Mouse (Mus musculus): Measurements from ENCODE around the gene Sgk1.

Gene Sgk1

DNA sequence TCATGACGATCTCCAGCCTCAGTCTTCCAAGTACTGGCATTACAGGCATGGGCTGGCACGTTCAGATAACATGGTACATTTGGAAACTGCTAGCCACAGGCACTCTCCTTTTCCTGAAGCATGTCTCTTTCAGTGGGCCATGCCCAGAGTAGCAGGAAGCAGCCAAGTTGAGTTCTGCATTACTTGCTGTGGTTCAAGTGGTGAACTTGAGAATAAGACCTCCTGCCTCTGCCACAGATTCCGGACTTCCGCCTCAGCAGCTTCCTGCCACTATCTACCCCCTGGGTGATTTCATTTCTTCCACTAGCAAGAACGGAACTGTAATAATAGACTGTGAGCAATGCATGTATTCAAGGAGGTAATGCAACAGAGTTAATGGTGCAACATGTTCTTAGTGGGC, 94.3 kb downstream of the Sgk1 start:
- DNase-seq: no peak

DNA sequence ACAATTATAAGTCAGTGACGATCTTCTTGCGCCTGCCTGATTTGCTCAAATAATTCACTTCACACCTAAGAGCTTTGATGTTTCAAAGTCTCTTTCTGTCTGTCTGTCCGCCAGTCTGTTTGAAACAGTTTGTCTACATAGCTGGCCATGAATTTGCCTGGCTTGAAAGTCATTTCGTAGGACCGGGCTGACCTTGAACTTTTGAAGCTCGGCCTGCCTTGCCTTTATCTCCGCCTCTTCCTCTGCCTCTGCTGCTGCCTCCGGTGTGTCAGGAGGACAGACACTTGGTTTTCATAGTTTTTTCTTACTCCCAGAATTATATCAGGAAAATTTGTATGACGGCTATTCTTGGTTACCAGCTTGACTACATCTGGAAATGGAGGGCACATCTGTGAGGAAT, 96.4 kb downstream of the Sgk1 start:
- DNase-seq: no peak

DNA sequence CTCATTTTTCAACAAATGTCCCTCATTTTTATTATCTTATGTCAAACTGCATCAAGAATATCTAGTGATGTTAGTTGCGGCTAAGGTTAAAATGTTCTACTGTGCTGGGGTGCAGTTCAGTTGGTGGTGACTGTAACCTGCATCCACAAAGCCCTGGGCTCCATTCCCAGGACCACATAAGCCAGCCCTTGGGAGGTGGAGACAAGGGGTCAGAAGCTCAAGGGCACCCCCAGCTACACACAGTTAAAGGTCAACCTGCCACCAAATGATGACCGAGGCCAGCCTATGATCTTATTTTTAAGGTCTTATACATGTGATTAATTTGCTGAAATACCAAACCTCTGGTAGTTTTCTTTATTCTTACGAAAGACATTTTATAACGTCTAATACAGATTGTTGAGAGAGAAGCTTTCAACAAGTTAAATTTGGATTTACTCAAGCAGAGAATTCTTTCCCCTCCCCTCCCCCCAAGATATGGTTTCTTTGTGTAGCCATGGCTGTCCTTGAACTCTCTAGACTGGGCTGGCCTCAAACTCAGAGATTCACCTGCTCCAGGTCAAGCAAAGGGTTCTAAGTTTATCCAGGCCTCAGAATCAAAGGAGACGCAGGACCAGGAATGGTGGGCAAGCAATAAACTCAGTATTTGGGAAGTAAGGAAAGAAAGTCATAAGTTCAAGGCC, 97.4 kb downstream of the Sgk1 start:
- no peak for DNase-seq

DNA sequence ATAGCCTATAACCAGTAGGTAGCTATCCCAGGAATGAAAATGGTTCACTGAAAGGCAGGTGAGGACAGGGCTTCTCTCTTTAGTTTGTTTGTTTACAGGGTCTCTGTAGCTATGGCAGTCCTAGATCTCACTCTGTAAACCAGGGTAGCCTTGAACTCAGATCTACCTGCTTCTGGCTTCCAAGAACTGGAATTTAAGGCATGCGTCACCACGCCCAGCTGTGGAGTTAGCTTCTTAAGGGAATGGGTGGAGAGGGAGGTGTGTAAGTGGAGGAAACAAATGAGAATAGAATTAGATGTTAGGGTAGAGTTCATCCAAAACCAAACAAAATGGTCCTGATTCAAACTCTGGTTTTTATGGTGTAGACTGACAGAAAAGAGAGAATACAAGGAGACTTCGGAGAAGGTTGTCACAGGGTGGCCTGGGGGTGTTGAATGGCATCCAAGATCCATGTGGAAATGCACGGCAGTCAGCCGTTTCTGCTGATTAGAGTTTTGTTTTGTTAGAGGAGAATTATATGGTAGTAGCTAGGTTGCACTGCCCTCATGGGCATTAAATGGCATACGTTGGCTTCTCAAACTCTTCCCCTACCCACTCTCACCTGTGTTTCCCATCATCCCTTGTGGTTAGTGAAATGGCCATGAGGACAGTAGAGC, 98.9 kb downstream of the Sgk1 start:
- no peak for DNase-seq

DNA sequence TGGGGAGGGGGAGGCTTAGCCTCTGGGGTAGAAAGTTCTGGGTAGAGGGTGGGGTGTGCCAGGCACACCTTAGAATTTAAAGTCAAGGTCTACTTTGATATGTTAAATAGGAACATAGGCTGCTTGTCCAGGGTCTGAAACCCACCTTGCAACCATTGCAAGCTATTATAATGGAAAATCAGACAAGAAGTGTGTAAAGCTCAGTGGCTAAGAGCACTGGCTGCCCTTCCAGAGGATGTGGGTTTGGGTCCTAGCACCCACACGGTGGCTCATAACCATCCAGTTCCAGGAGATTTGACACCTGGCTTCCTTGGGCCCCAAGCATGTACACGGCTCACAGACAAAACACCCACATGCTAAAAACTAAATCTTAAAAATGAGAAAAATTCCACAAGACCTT, 100.3 kb downstream of the Sgk1 start:
- no peak for DNase-seq

DNA sequence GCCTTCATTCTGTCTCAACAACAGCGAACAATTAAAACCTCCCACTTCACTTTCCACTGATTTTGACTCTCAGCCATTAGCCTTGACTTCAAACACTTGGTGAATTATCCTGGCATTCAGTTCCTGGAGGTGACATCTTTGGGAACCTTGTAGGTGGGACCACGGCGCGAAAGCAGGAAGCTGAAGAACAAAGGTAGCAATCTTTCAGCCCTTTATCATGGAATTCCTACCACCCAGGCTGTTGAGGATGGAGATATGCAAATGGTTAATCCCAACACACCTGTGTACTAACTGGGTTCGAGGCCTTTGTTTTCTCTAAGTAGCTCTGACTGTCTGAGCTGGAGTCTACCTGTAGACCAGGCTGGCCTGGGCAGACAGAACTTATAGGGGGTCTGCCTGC, 106.5 kb downstream of the Sgk1 start:
- no peak for DNase-seq

DNA sequence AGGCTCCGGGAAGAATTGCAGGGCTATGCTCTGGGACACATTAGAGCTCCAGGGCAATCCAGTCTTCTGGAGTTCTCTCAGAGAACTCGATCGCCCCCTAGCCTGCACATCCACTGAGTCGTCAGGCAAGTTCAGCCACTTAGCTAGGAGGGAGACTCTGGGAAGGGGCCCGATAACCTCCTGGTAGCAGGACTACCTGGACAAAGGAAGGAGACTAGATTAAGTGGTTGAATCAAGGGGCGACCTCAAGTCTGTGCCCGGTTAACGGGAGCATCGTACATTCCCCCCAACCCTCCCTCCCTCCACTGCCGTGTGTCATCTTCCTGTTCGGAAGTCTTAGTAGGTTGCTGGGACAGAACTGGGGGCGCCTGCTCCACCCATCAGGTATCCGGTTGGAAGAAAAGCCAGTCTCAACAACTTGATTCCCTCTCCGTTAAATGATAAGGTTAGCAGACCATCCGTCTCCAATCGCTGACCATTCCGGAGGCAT, 109.4 kb downstream of the Sgk1 start:
- DNase-seq: peak; percentile 95

DNA sequence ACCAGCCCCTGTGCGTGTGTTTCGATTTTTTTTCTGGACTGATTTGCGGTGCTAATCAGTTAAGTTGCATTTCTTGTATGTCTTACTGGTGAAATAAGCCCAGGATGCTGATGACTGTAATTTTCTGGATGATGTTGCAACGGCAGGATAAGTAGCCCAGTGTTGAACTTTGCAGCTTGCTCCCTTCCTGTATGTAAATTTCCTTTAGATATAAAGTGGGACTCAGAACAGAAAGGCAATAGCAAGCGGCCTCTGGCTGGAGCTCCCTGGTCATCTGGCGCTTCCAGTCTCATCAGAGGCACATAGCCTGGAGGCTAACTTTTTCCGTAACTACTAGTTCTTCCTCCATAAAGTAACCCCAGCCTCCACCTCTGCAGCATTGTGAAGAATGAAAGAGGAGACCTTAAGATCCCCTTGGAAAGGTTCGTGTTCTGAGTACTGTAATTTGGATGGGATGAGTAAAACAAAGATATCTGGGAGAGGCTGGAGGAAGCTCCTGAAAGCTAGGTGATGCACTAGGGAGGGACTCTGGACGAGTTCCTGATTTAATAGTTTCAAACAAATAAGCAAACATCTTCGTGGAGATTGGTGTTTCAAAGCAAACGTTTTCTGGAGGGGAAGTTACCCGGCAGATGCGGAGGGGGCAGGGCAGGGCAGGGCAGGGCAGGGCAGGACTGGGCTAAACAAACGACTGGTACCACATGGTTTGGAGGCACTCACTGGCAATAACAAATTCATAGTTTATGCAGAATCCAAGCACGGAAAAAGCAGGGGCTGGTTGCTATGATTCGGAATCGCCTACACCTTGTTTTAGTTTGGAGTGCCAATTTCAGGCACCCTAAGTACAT, 110.2 kb downstream of the Sgk1 start:
- peak; percentile 68 for DNase-seq

DNA sequence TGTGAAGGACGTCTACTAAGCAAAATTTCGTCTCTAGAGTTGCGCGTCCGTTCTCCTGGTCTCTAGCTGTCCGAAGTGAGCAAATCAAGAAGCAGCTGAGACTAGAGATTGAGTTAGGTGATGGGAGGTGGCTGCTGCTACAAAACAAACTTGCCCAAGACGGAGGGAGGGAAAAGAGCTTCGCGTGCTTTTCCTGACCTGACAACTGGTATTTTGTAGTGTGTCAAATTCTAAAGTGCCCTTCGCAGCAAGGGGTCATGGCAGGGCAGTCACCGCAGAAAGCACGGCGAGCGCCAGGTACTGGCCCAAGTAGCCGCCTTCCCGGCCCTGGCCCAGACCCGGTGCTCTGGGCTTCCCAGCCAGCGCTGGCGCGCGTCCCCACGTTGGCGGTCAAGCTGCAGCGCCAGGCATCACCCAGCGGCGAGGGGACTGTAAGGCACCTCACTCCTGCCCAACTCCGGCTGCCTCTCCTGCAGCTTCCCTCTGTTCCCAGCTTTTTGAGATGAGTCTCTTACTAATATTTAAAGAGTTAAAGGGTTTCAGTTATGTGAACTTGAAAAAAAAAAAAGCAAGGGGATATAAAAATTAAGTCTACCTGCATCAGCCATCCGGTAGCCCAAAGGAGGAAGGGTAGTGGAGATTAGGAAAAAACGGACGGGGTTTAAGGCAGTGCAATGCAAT, 111.0 kb downstream of the Sgk1 start:
- DNase-seq: peak; percentile 89

DNA sequence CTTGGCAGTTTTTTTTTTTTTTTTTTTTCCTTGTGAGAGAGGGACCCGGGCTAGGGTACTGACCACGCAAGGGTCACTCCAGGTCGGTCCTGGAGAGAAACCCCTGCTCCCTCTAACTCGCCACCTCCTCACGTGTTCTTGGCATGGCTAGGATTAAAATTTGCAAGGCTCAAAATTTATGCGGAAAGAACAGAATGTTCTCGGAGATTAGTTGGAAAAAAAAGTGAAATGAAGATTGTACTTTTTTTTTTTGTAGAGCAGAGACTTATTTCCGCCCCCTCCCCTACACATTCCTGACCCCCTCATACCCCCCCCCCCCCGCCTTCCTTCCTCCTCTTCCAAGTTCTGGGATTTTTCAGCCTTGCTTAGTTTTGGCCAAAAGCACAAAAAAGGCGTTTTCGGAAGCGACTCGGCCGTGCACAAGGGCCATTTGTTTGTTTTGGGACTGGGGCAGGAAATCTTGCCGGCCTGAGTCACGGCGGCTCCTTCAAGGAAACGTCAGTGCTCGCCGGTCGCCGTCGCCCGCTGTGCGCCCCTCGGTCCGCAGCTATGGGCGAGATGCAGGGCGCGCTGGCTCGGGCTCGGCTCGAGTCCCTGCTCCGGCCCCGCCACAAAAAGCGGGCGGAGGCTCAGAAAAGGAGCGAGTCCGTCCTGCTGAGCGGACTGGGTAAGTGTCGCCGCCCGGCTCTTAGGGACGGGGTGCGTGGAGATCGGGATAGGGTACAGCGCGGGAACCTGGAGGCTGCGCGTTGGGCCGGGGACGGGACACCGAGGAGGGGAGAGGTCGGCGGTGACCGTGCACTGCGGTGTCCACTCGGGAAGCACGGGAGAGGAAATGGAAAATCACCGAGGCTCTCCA, 111.8 kb downstream of the Sgk1 start:
- peak; percentile 87 for DNase-seq

DNA sequence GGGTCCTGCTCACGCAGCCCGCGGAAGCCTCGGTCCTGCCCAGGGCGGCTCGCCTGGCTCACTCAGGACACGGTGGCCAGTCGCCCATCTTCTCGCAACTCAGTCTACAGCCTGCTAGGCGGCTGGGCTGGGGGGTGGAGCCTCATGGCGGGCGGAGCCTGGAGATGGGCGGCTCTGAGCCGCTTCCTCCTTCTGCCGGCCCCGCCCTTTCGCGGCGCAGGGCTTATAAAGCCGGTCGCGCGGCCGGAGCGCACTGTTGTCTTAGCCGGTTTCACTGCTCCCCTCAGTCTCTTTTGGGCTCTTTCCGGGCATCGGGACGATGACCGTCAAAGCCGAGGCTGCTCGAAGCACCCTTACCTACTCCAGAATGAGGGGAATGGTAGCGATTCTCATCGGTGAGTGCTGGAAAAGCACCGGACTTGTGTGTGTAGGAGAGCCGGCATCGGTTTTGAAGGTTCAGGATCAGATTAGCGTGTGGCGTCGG, 112.5 kb downstream of the Sgk1 start:
- peak; percentile 99 for DNase-seq

DNA sequence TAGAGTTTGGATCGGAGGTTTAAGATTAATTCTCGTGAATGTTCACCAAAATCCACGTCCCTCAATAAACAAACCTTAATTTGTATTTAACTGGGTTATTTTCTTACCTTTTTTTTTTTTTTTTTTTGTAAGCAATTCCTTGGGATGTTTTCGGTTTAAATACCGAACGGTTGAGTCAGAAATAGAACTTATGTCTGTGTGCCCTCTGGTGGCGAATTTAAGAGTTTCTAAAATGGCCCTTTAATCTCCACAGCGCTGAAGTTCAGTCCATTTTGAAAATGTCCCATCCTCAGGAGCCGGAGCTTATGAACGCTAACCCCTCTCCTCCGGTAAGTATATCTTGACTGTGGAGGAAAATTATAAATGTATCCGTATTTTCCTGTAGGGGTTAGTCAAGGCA, 113.2 kb downstream of the Sgk1 start:
- peak; percentile 75 for DNase-seq

DNA sequence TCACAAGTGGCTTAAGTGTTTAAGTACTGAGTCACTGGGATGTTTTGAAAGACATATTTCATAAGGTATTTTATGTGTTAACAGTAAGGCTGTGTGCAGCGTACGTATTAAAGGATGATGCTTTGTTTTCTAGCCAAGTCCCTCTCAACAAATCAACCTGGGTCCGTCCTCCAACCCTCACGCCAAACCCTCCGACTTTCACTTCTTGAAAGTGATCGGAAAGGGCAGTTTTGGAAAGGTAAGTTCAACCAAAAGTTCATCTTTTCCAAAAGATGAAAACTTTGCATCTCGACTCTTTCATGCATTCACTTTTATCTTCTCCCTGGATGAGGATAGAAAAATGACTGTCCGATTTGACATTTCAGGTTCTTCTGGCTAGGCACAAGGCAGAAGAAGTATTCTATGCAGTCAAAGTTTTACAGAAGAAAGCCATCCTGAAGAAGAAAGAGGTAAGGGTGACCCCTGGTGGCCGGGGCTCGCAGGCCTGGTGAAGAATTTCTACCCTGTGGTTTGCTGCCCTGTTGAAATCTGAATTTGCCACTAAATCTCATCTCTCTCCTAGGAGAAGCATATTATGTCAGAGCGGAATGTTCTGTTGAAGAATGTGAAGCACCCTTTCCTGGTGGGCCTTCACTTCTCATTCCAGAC, 113.8 kb downstream of the Sgk1 start:
- DNase-seq: peak; percentile 92

DNA sequence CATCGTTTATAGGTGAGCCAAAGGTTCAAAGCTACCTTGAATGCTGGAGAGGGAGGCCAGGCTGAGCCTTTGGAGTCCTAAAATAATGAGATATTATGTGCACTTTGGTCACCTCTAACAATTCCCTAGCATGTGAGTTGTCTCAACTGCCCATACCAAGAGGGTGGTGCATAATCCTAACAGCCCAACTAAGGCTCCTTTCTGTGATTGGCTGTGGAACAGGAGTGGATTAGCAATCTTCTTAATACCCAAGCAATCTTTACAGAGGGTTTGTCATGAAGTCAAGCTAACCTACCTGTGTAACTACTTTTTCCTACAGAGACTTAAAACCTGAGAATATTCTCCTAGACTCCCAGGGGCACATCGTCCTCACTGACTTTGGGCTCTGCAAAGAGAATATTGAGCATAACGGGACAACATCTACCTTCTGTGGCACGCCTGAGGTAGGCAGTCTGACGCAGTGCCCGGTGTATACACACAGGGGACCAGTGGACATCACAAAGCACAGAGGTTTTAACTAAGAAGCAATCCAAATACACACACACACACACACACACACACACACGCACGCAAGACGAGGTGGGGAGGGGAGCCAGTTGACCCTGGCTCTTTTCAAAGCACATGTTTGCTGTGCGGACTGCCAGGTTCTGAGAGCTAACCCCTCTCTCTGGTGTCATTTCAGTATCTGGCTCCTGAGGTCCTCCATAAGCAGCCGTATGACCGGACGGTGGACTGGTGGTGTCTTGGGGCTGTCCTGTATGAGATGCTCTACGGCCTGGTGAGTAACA, 114.9 kb downstream of the Sgk1 start:
- peak; percentile 10 for DNase-seq

DNA sequence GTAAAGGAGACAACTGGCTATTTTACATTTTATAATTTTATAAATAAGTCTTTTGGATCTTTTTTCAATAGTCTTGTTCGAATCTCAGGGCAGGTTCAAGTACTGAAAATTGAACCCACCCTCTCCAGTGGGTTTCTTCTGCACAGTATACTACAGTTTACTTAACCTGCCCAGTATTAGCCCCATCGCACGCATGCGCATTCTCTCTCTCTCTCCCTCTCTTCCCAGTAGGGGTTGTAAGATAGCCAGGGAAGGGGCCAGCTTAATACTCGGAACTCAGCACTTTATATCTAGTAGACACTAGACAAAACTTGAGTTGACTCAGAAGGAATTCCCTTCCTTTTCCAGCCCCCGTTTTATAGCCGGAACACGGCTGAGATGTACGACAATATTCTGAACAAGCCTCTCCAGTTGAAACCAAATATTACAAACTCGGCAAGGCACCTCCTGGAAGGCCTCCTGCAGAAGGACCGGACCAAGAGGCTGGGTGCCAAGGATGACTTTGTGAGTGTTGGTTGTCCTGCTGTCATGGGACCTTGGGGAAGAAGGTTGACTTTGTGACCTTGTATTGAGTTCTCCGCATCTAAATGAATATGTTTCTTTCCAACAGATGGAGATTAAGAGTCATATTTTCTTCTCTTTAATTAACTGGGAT, 115.7 kb downstream of the Sgk1 start:
- DNase-seq: peak; percentile 17

DNA sequence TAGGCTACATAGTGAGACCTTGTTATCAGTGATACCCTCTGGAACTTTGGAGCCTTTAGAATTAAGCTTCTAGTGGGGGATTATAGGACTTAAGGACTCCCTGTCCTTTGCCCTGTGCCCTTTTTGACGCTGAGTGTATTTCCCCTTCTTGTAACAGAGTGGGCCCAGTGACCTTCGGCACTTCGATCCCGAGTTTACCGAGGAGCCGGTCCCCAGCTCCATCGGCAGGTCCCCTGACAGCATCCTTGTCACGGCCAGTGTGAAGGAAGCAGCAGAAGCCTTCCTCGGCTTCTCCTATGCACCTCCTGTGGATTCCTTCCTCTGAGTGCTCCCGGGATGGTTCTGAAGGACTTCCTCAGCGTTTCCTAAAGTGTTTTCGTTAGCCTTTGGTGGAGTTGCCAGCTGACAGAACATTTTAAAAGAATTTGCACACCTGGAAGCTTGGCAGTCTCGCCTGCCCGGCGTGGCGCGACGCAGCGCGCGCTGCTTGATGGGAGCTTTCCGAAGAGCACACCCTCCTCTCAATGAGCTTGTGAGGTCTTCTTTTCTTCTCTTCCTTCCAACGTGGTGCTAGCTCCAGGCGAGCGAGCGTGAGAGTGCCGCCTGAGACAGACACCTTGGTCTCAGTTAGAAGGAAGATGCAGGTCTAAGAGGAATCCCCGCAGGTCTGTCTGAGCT, 116.7 kb downstream of the Sgk1 start:
- DNase-seq: peak; percentile 21

DNA sequence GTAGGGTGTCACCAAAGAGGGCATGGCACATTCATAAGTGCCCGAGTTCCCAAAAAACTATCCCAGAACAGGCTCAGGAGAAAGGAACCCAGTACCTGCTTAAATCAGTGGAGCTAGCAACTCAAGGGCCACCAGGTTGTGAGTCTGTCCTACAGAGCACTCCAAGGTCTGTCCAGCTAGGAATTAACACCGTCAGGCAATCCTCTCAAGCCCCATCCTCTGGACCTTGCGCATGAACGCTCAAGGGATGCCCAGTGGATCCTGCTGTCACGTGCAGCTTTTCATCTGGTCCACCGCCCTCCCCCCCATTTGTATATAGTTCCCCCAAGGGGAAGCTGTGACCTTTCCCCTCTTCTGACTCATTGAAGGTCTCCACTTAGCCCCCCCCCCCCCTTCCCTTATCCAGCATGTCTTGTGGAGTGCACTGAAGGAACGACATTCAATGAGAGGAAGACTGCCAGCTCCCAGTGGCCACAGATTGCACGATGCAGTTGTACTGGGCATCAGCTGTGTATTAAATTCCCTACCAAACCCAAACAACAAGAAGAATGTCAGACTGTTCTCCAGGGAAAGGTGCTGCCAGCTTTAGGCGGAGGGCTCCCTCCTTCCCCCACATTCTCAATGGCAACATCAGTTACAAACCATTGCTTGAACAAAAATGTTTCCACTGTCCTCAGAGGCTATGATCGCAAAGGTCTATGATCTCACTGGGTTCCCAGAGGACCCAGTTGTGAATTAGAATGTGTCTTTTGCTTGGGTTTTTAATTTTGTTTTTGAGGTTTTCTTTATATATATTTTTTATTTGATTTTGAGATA, 118.7 kb downstream of the Sgk1 start:
- DNase-seq: peak; percentile 56

DNA sequence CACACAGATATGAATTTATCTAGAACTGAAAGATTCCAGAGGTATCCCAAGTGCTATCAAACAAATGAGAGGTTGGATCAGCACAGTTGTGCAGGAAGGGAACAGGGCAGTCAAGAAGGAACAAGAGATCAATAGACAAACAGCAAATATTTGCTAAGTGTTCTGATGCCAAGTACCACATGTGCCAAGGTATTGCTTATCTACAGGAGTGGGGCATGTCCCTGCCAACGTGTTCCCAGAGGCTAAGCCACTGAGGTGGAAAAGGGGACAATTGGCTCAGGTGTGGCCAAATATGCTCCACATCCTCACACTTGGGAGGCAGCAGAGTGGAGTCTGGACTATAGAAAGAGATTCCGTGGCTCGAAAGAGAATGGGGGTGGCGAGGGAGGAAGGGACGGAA, 119.6 kb downstream of the Sgk1 start:
- no peak for DNase-seq

DNA sequence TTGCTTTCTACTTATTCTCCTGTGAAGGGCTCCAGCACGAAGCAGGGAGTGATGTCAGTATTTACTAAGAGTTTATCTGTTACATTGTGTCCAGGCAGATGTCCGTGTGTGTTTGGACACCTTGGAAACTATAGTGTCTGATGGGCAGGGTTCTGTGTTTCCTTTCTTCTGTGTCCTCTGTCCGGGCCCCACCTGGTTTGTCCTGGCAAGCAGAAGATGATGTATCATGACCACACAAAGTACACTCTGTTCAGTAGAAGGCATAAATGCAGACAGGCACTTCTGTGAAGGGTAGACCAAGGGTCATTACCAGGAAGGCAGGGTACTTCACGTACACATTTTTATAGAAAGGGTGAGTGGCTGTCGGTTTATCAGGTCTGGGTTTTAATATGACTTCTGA, 122.8 kb downstream of the Sgk1 start:
- no peak for DNase-seq
